Mouse (Mus musculus) stomach, embryonic 15.5 days (tissue): Measurements from ENCODE around the gene Stard3. TPM values are rescaled to one million over a fixed set of nuclear protein-coding genes. Genes with fewer than 3 reads are reported as not detected.
A peak's percentile ranks its signal among the peaks of the same experiment; 100 is the strongest.

Experiments used
- ATAC-seq: fragments of 200-750 bp; cut with Nextera tagmentation; 2 replicates; pipeline ENCODE4 v1.8.0; 2017; ENCODE audit warnings: low read depth, moderate number of reproducible peaks, moderate TSS enrichment; ENCODE audit not compliant: insufficient read depth, low FRiP score
- H3K27ac ChIP-seq: fragments of 300-500 bp; sonication (generic); 2 replicates; pipeline ENCODE4 v1.5.1; 2015; ENCODE audit warnings: mild to moderate bottlenecking, inconsistent platforms
- H3K27me3 ChIP-seq: fragments of 300-500 bp; sonication (generic); replicated peaks from 2 replicates; pipeline ENCODE4 v1.6.1; 2015; ENCODE audit warnings: inconsistent platforms
- H3K36me3 ChIP-seq: fragments of 300-500 bp; sonication (generic); 2 replicates; pipeline ENCODE4 v1.6.1; 2015; ENCODE audit warnings: inconsistent platforms
- H3K4me1 ChIP-seq: fragments of 300-500 bp; sonication (generic); 2 replicates; pipeline ENCODE4 v1.6.1; 2015; ENCODE audit warnings: inconsistent platforms
- H3K4me2 ChIP-seq: fragments of 300-500 bp; sonication (generic); 2 replicates; pipeline ENCODE4 v1.6.1; 2015; ENCODE audit warnings: mild to moderate bottlenecking, inconsistent platforms
- H3K4me3 ChIP-seq: fragments of 300-500 bp; sonication (generic); replicated peaks from 2 replicates; pipeline ENCODE4 v1.5.1; 2015; ENCODE audit warnings: inconsistent platforms
- H3K9ac ChIP-seq: fragments of 300-500 bp; sonication (generic); 2 replicates; pipeline ENCODE4 v1.6.1; 2015; ENCODE audit warnings: inconsistent platforms
- H3K9me3 ChIP-seq: fragments of 300-500 bp; sonication (generic); 2 replicates; pipeline ENCODE4 v1.6.1; 2016; ENCODE audit warnings: inconsistent platforms
- WGBS: fragments of 180-500 bp; shearing (Covaris S2); methylation state at CpG from one replicate; pipeline ENCODE4 v1.1.7; 2015; 5-methylcytosine and 5-hydroxymethylcytosine counted together
- polyA plus RNA-seq: library from polyadenylated mRNA; unstranded; fragments of >200 nt; fragmentation: Nextera tagmentation; extraction: Ambion mirVana; gene quantifications from 2 replicates; pipeline ENCODE4 v1.2.1, GENCODE M21; 2015

Gene Stard3
- polyA plus RNA-seq, 1 experiment from 2014 or later: 41.1 TPM

DNA sequence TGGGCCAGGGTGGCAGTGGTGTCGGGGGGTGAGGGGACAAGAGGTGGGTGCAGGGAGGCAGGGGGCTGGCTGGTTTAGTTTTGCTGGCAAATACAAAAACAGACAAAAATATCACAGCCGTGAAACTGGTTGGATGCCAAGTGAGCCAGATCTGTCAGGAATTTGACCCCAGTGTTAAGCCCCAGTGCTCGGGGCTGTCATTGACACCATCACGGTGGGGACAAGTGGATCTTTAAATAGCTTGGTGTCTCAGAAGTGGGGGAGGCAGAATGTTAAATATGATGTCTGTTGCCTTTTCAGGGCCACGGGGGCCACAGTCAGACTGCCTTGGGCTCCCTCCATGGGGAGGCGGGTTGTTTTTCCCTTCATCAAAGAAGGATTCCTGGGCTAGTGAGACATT, 36.1 kb downstream of the Stard3 start:
- Histone ChIP-seq H3K27me3 (no peaks in the 10 kb centered on the region), H3K4me2 (no peak overlapping the region), H3K9ac (no peak overlapping the region), H3K9me3 (no peaks in the 10 kb centered on the region), H3K4me3 (no peak overlapping the region), H3K27ac (peak overlapping the region; percentile 86), H3K4me1 (peaks cover 32% of the 10 kb centered on the region), H3K36me3 (no peaks in the 10 kb centered on the region)
- ATAC-seq: no peak
- WGBS: 36% methylated on average over 6 of the region's 6 CpGs

DNA sequence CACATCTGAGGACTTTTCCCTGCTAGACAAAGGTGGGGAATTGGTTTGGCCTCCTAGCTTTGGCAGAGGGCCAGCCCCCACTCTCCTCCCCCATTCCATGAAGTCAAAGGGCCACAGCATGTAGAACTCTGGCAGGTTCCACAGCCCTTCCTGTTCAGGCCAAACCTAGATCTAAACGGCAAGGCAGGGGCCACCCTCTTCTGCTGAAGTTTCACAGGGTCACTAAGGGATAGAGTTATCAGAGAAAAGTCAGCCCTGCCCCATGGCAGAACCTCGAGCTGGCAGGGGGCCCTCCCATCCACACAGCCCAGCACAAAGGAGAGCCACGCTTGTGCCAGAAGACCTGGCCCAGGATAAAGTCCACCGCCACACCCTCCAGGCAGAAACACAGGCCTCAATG, 36.9 kb downstream of the Stard3 start:
- ATAC-seq: peak; percentile 75
- 33% methylated on average over 4 of the region's 4 CpGs for WGBS
- no peak overlapping the region for H3K4me2 ChIP-seq

DNA sequence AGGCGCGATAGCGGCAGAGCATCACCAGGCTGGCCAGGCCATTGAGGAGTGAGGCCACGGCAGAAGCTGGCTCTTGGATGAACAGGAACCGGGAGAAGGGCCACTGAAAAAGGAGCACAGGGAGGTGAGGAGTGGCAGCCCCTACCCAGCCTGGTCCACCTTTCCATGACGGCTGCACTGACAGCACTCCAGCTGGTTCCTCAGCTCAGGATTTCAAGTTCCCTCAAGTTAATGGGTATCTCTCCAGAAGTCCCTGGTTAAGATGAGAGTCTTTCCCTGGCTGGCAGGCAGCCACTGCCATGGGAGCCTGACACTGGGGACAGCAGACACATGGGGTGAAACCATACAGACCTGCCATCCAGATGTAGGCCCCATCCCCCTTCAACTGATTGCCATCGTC, 39.8 kb downstream of the Stard3 start:
- Histone ChIP-seq H3K4me1 (peaks cover 32% of the 10 kb centered on the region), H3K4me2 (no peak overlapping the region), H3K9me3 (no peaks in the 10 kb centered on the region), H3K36me3 (no peaks in the 10 kb centered on the region), H3K4me3 (no peak overlapping the region), H3K27ac (no peak overlapping the region), H3K27me3 (no peaks in the 10 kb centered on the region), H3K9ac (no peak overlapping the region)
- ATAC-seq: no peak
- WGBS: 88% methylated on average over 7 of the region's 7 CpGs

More for the DNA sequence above, 36.9 kb downstream of the Stard3 start:
- Histone ChIP-seq H3K27me3 (no peaks in the 10 kb centered on the region), H3K9me3 (no peaks in the 10 kb centered on the region), H3K27ac (peak overlapping the region; percentile 86), H3K36me3 (no peaks in the 10 kb centered on the region), H3K4me3 (no peak overlapping the region), H3K4me1 (peaks cover 34% of the 10 kb centered on the region), H3K9ac (no peak overlapping the region)

DNA sequence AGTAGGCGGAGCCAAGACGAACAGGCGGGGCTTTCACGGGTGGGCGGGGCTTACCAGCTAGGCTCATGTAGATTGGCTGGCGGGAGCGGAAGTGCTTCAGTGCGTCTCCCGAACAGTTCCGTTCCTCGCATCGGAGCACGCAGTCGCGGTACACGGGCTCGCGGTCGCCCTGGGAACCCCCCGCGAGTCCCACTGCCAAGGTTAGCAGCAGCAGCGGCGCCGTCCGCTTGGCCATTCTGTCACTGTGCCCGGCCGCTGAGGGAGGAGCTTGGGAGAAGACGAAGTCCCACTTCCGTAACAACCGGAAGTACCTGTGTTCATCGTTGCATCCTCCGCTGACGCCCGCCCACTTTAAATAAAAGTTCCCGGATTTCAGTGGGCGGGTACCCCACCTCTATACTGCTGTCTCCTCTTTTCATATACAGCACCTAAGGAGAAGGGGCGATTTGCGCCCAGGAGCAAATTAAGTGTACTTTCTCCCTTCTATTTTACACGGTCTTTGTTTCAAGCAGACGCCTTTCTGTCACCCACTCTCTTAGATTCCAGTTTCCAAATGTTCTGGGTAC, 42.1 kb downstream of the Stard3 start, which contains the start of gene Pgap3:
Pgap3 (minus strand) TSS at position 330 of the 566 bp plus-strand sequence.
- Histone ChIP-seq H3K4me3 (peak within 1 kb of the TSS; percentile 74), H3K27ac (peak within 1 kb of the TSS; percentile 97), H3K36me3 (no peaks in the 10 kb centered on the region), H3K4me2 (peak within 1 kb of the TSS; percentile 71), H3K27me3 (0 out of 2 replicates have a peak, but pooled peaks cover 4% of the 10 kb centered on the region), H3K9ac (peak within 1 kb of the TSS; percentile 53; the same call in 1 of the 2 replicates), H3K4me1 (peaks cover 11% of the 10 kb centered on the region), H3K9me3 (no peaks in the 10 kb centered on the region)
- peak; percentile 83 for ATAC-seq
- under 1% methylated on average over 40 of the region's 40 CpGs for WGBS

DNA sequence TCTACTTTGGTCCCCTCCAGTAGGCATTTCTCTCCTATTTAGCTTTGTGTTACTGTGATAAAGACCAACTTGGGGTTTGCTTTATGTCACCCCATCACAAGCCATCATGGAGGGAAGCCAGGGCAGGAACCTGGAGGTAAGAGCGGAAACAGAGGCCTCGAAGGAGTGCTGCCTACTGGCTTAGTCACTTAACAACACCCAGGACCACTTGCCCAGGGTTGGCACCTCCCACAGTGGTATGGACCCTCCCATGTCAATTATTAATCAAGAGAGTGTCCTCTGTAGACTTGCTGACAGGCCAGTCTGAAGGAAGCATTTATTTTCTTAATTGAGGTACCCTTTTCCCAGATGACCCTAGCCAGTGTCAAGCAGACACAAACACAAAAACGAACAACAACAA, 42.6 kb downstream of the Stard3 start:
- Histone ChIP-seq H3K4me3 (peak overlapping the region; percentile 74), H3K9me3 (no peaks in the 10 kb centered on the region), H3K27me3 (0 out of 2 replicates have a peak, but pooled peaks cover 4% of the 10 kb centered on the region), H3K4me2 (peak overlapping the region; percentile 71), H3K36me3 (no peaks in the 10 kb centered on the region), H3K9ac (peak overlapping the region; percentile 34; the same call in 1 of the 2 replicates), H3K4me1 (peaks cover 11% of the 10 kb centered on the region), H3K27ac (peak overlapping the region; percentile 97)
- 41% methylated on average over 3 of the region's 3 CpGs for WGBS
- ATAC-seq: peak; percentile 56; the same call in 1 of the 2 replicates

DNA sequence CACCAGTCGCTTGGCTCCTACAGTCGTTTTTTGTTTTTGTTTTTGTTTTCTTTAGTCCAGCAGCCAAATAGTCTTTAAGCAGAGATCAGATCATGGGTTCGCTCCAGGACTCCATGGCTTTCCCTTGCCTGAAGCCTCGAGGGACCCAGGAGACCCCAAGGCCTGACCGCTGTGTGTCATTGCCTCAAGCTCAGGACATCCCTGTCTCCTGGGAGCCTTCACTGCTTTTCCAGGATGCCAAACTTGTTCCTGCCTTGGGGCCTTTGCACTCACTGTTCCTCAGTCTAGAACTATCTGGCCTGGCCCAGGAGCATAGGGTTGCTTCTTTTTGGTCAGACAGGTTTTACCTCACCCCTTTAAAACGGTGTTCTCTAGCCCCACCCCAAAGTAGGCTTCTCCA, 48.5 kb downstream of the Stard3 start:
- ATAC-seq: no peak
- peaks cover 8% of the 10 kb centered on the region for H3K4me1 ChIP-seq
- H3K4me2 ChIP-seq: no peak overlapping the region
- H3K9ac ChIP-seq: no peak overlapping the region
- no peaks in the 10 kb centered on the region for H3K36me3 ChIP-seq
- H3K27me3 ChIP-seq: 0 out of 2 replicates have a peak, but pooled peaks cover 4% of the 10 kb centered on the region
- 78% methylated on average over 6 of the region's 6 CpGs for WGBS
- no peak overlapping the region for H3K27ac ChIP-seq
- no peaks in the 10 kb centered on the region for H3K9me3 ChIP-seq
- H3K4me3 ChIP-seq: no peak overlapping the region

DNA sequence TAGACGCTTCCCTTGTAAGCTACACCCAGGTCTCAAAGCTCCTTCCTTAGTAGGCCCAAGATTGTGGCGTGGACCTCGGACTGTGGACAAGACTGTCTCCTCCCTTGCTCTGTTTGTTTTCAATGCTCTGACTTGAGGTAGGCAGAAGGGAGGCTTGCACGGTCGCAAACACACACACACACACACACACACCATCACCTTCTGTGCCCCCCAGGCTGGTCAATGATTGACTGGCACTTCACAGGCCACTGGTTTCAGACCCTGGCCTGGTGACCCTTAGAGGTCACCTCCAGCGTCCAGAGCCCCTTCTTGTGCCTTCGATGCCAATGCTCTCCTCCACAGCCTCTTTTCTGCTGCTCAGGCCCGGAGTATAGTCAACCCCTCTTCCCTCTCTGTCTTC, 50.7 kb downstream of the Stard3 start:
- Histone ChIP-seq H3K27ac (peak overlapping the region; percentile 71), H3K4me3 (no peak overlapping the region), H3K4me1 (peaks cover 18% of the 10 kb centered on the region), H3K27me3 (0 out of 2 replicates have a peak, but pooled peaks cover under 1% of the 10 kb centered on the region), H3K9me3 (no peaks in the 10 kb centered on the region), H3K4me2 (peak overlapping the region; percentile 36), H3K36me3 (no peaks in the 10 kb centered on the region), H3K9ac (no peak overlapping the region)
- ATAC-seq: no peak
- whole genome bisulfite sequencing: 51% methylated on average over 8 of the region's 8 CpGs

DNA sequence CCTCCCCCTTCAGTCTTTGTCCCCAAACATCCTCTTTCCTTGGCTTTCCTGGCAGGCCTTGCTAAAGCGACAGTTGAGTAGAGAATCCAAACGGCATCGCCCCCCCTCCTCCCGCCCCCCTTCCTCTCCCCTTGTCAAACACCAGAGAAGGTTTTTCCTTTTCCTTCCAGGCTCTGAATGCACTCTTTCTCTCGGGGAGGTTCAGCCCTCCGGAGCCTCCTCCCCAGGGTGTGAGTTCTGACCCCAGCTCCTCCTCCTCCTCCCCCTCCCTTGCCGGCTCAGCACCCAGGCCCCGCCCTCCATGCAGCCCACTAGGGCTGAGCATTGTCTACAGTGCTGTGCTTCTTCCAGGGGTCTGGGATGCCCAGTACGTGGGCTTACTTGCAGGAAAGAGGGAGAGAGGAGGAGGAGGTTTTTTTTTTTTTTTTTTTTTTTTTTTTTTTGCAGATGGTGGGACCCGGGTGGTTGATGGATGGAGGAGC, 51.2 kb downstream of the Stard3 start:
- Histone ChIP-seq H3K9me3 (no peaks in the 10 kb centered on the region), H3K27me3 (no peaks in the 10 kb centered on the region), H3K4me2 (peak overlapping the region; percentile 36), H3K9ac (no peak overlapping the region), H3K36me3 (no peaks in the 10 kb centered on the region), H3K4me3 (no peak overlapping the region), H3K27ac (peak overlapping the region; percentile 71), H3K4me1 (peaks cover 23% of the 10 kb centered on the region)
- 0 out of 2 replicates have a peak, but pooled peaks have one; percentile 29 for ATAC-seq
- WGBS: 5% methylated on average over 10 of the region's 10 CpGs

DNA sequence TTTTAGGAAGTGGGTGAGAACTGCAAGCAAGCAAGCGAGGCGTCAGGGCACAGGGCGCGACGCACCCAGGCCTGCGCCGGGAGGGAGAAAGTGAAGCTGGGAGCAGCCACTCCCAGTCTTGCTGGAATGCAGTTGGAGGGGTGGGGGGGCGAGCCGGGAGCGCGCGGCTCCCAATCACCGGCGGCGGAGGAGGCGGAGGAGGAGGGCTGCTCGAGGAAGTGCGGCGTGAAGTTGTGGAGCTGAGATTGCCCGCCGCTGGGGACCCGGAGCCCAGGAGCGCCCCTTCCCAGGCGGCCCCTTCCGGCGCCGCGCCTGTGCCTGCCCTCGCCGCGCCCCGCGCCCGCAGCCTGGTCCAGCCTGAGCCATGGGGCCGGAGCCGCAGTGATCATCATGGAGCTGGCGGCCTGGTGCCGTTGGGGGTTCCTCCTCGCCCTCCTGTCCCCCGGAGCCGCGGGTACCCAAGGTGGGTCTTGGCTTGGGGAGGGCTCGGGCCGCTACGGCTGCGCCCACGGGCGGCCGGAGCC, 54.2 kb downstream of the Stard3 start, which contains the start of gene Erbb2:
Erbb2 (plus strand) TSS at position 198 of the 524 bp plus-strand sequence.
- ATAC-seq: peak; percentile 81
- peak within 1 kb of the TSS; percentile 61 for H3K4me2 ChIP-seq
- H3K9ac ChIP-seq: peak within 1 kb of the TSS; percentile 79
- no peaks in the 10 kb centered on the region for H3K27me3 ChIP-seq
- H3K9me3 ChIP-seq: no peaks in the 10 kb centered on the region
- H3K36me3 ChIP-seq: no peaks in the 10 kb centered on the region
- H3K27ac ChIP-seq: peak within 1 kb of the TSS; percentile 96
- WGBS: under 1% methylated on average over 37 of the region's 49 CpGs
- H3K4me3 ChIP-seq: peak within 1 kb of the TSS; percentile 95
- H3K4me1 ChIP-seq: peaks cover 43% of the 10 kb centered on the region

DNA sequence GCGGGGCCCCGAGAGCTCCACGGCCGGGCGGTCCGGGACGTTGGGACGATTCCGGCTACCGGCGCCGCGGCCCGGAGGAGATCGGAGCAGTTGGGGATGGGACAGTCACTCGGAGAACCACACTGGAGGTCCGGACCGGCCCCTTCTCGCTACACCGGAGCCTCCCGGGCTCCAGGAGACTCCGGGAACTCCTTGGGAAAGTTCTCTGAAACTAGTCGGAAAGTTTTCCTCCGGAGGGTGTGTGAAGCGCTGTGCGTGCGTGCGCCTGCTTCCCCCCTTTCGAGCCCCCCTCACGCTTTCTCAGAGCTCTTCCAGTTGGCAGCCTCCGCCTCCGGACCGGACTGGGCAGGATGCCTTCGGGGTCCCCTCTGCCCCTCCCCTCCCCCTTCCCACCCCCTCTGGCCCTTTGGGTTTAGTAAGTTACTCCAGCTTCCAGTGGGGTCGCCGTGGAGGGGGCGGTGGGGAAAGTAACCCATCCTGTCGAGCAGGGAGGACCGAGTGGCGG, 54.7 kb downstream of the Stard3 start:
- ATAC-seq: peak; percentile 3; the same call in 1 of the 2 replicates
- Histone ChIP-seq H3K9ac (peak overlapping the region; percentile 79), H3K4me3 (peak overlapping the region; percentile 95), H3K4me2 (peak overlapping the region; percentile 61), H3K27me3 (no peaks in the 10 kb centered on the region), H3K4me1 (peaks cover 44% of the 10 kb centered on the region), H3K36me3 (no peaks in the 10 kb centered on the region), H3K27ac (peak overlapping the region; percentile 96), H3K9me3 (no peaks in the 10 kb centered on the region)
- under 1% methylated on average over 40 of the region's 40 CpGs for WGBS

DNA sequence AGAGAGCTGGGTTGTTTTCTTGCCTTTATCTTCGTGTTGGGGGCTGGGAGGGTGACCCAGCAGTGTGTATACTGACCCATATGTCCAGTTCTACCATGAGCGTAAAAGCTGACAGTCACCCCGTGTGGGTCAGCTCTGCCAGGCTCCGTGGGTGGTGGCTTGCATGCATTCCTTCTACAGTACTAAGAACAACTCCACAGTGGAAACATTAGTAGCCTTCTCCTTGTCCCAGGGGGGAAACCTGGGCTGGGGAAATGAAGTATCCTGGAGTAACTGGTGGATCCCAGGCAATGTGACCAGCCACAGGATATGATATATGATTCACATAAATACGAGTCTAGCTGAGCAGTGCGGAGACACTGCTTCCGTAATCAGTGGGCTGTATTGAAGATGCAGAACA, 55.6 kb downstream of the Stard3 start:
- H3K9ac ChIP-seq: peak overlapping the region; percentile 32; the same call in 1 of the 2 replicates
- 18% methylated on average over 7 of the region's 7 CpGs for whole genome bisulfite sequencing
- no peaks in the 10 kb centered on the region for H3K27me3 ChIP-seq
- H3K4me2 ChIP-seq: peak overlapping the region; percentile 61
- no peak for ATAC-seq
- no peaks in the 10 kb centered on the region for H3K36me3 ChIP-seq
- H3K4me1 ChIP-seq: peaks cover 46% of the 10 kb centered on the region
- peak overlapping the region; percentile 95 for H3K4me3 ChIP-seq
- H3K9me3 ChIP-seq: no peaks in the 10 kb centered on the region
- 0 out of 2 replicates have a peak overlapping the region, but pooled peaks have one; percentile 96 for H3K27ac ChIP-seq

DNA sequence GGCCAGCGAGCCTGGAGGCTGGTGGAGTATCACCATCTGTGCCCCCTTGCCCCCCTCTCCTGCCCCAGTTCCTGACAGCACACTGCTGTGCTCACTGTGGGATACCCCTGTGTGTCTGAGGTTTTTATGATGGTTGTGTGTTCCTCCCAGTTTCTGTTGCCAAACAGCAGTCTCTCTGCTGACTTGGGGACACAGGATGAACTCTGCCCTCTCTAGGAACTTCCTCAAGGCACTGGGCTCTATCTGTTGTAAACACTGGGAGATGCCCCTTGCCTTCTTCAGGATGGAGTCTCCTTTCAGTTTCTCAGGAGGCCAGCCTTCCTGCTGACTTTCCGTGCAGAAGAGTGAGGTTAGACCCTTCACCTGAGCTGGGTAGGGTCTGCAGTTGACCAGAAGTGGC, 56.0 kb downstream of the Stard3 start:
- H3K4me1 ChIP-seq: peaks cover 43% of the 10 kb centered on the region
- 0 out of 2 replicates have a peak overlapping the region, but pooled peaks have one; percentile 2 for H3K27ac ChIP-seq
- H3K4me2 ChIP-seq: peak overlapping the region; percentile 61
- no peak overlapping the region for H3K9ac ChIP-seq
- no peaks in the 10 kb centered on the region for H3K27me3 ChIP-seq
- H3K9me3 ChIP-seq: no peaks in the 10 kb centered on the region
- peak overlapping the region; percentile 95 for H3K4me3 ChIP-seq
- ATAC-seq: no peak
- WGBS: 32% methylated on average over 2 of the region's 2 CpGs
- no peaks in the 10 kb centered on the region for H3K36me3 ChIP-seq
